Mouse (Mus musculus) heart, adult 2 months (tissue): ENCODE data around the gene Pdcd7. TPM values are rescaled to one million over a fixed set of nuclear protein-coding genes. Genes with fewer than 3 reads are reported as not detected.
A peak's percentile ranks its signal among the peaks of the same experiment; 100 is the strongest.

Experiments
- DNase-seq, 2 experiments: peaks; one replicate each; pipeline ENCODE4 v3.0.0; 2021
- H3K27ac ChIP-seq: fragments of 200-600 bp; 2 replicates; pipeline ENCODE4 v1.8.1; 2022
- H3K27me3 ChIP-seq: fragments of 200-500 bp; 2 replicates; pipeline ENCODE4 v1.6.1; 2012; ENCODE audit warnings: mild to moderate bottlenecking, low read length, inconsistent platforms, mixed read lengths; ENCODE audit not compliant: control insufficient read depth, insufficient read depth
- H3K36me3 ChIP-seq: fragments of 200-500 bp; 2 replicates; pipeline ENCODE4 v1.6.1; 2012; ENCODE audit warnings: low read length, inconsistent platforms; ENCODE audit not compliant: control insufficient read depth, insufficient read depth
- H3K4me1 ChIP-seq: fragments of 200-500 bp; 2 replicates; pipeline ENCODE4 v1.6.1; 2011; ENCODE audit warnings: low read length; ENCODE audit not compliant: control insufficient read depth, insufficient read depth
- H3K4me3 ChIP-seq: fragments of 200-600 bp; 2 replicates; pipeline ENCODE4 v1.8.1; 2022
- H3K79me2 ChIP-seq: fragments of 200-500 bp; replicated peaks from 2 replicates; pipeline ENCODE4 v1.6.1; 2012; ENCODE audit warnings: mild to moderate bottlenecking, inconsistent platforms, low read length, moderate library complexity, mixed read lengths; ENCODE audit not compliant: control insufficient read depth, insufficient read depth
- H3K9ac ChIP-seq: fragments of 200-500 bp; 2 replicates; pipeline ENCODE4 v1.6.1; 2012; ENCODE audit warnings: low read depth, mild to moderate bottlenecking, control low read depth, inconsistent platforms, low read length, mixed read lengths
- CTCF ChIP-seq: fragments of 200-600 bp; IDR thresholded peaks from 2 replicates; pipeline ENCODE4 v1.8.1; 2022; ENCODE audit warnings: antibody characterized with exemption, mild to moderate bottlenecking, moderate library complexity
- EP300 ChIP-seq: fragments of 200-500 bp; IDR thresholded peaks from 2 replicates; pipeline ENCODE4 v1.6.1; 2011; ENCODE audit warnings: low read depth, low read length, control low read depth; ENCODE audit not compliant: insufficient read depth
- POLR2A ChIP-seq: fragments of 200-500 bp; IDR thresholded peaks from 2 replicates; pipeline ENCODE4 v1.6.1; 2011; ENCODE audit warnings: mild to moderate bottlenecking, low read depth, low read length, control low read depth; ENCODE audit not compliant: insufficient read depth
- WGBS: fragments of 180-500 bp; shearing (Covaris S2); methylation state at CpG from one replicate; pipeline ENCODE4 v1.1.7; 2018; 5-methylcytosine and 5-hydroxymethylcytosine counted together
- intact Hi-C: fragments of 180-260 bp; cut with DNase I; formaldehyde crosslinking; loops from one replicate; pipeline ENCODE4 v1.15.1; 2025
- polyA plus RNA-seq: library from polyadenylated mRNA; depleted of rRNA; stranded (reverse); fragments of >200 nt; gene quantifications from 2 replicates; pipeline ENCODE4 v1.2.3, GENCODE M21; 2012; rRNA removed
- total RNA-seq, 2 experiments: library from RNA; stranded (reverse); gene quantifications; 2 replicates each; pipeline ENCODE4 v1.2.3; 2021

Gene Pdcd7
- total and polyA plus RNA-seq, 3 experiments = 6.6 to 13.9 (median 13.6) TPM

GRCm38 (mm10) chr9:65407327-65407726 lies 61.4 kb downstream of the Pdcd7 start:
- no peak for TF ChIP-seq EP300
- TF ChIP-seq POLR2A = no peak
- TF ChIP-seq CTCF = no peak
- no peaks in the 10 kb centered on the region for H3K27me3 ChIP-seq
- DNase-seq = no peak
- H3K27ac ChIP-seq = no peak overlapping the region
- intact Hi-C loops = no loop called here
- no peak overlapping the region for H3K4me3 ChIP-seq
- WGBS = 70% methylated on average over 5 of the region's 5 CpGs
- peaks cover 1% of the 10 kb centered on the region for H3K4me1 ChIP-seq
- H3K9ac ChIP-seq = no peak overlapping the region
- H3K36me3 ChIP-seq = no peaks in the 10 kb centered on the region
- no peaks in the 10 kb centered on the region for H3K79me2 ChIP-seq

GRCm38 (mm10) chr9:65407861-65408260 lies 62.0 kb downstream of the Pdcd7 start:
- Histone ChIP-seq H3K4me3 (no peak overlapping the region), H3K27me3 (no peaks in the 10 kb centered on the region), H3K9ac (no peak overlapping the region), H3K4me1 (peaks cover 1% of the 10 kb centered on the region), H3K79me2 (no peaks in the 10 kb centered on the region), H3K27ac (no peak overlapping the region), H3K36me3 (no peaks in the 10 kb centered on the region)
- TF ChIP-seq POLR2A = no peak
- TF ChIP-seq EP300 = no peak
- no peak for TF ChIP-seq CTCF
- DNase-seq = no peak
- intact Hi-C loops = no loop called here
- 73% methylated on average over 3 of the region's 3 CpGs for WGBS

GRCm38 (mm10) chr9:65408871-65409295 lies 63.0 kb downstream of the Pdcd7 start:
- H3K27ac ChIP-seq = peak overlapping the region; percentile 36; the same call in 1 of the 2 replicates
- peak; percentile 56 to 62 for DNase-seq
- intact Hi-C loops = no loop called here
- H3K4me1 ChIP-seq = peaks cover under 1% of the 10 kb centered on the region
- H3K36me3 ChIP-seq = no peaks in the 10 kb centered on the region
- no peaks in the 10 kb centered on the region for H3K27me3 ChIP-seq
- no peak overlapping the region for H3K4me3 ChIP-seq
- WGBS = 45% methylated on average over 5 of the region's 5 CpGs
- H3K79me2 ChIP-seq = no peaks in the 10 kb centered on the region
- TF ChIP-seq CTCF (no peak), EP300 (no peak), POLR2A (no peak)
- no peak overlapping the region for H3K9ac ChIP-seq

Other genes with a start within 250 kb of the Pdcd7 start
- 10 to 100 TPM; 10.2 to 12.4 TPM for gene Igdcc4, start 244.6 kb upstream of the Pdcd7 start, total RNA-seq
- 7.3 and 12.0 TPM in 2 replicates for gene Igdcc4, start 244.6 kb upstream of the Pdcd7 start, polyA plus RNA-seq
- under 1 TPM; 0.07 to 0.10 TPM for gene Igdcc3, start 204.9 kb upstream of the Pdcd7 start, total RNA-seq
- 0.12 and 0.16 TPM in 2 replicates for gene Igdcc3, start 204.9 kb upstream of the Pdcd7 start, polyA plus RNA-seq
- 1 to 10 TPM; 2.6 to 3.1 TPM for gene Parp16, start 150.8 kb upstream of the Pdcd7 start, total RNA-seq
- gene Parp16, start 150.8 kb upstream of the Pdcd7 start, polyA plus RNA-seq = 3.7 and 4.8 TPM in 2 replicates
- gene Cilp, start 80.9 kb upstream of the Pdcd7 start, total RNA-seq = 1 to 10 TPM; 3.0 to 4.8 TPM
- gene Cilp, start 80.9 kb upstream of the Pdcd7 start, polyA plus RNA-seq = 4.8 and 10.1 TPM in 2 replicates
- gene Clpx, start 51.8 kb upstream of the Pdcd7 start, total RNA-seq = 100 to 1,000 TPM in 1 of 2 experiments, 10 to 100 TPM in 1; 98.8 to 114 TPM
- 18.0 and 32.2 TPM in 2 replicates for gene Clpx, start 51.8 kb upstream of the Pdcd7 start, polyA plus RNA-seq
- under 1 TPM in 1 of 2 experiments, not detected in 1; 0.18 TPM for gene Ubap1l, start 14.9 kb downstream of the Pdcd7 start, total RNA-seq
- gene Ubap1l, start 14.9 kb downstream of the Pdcd7 start, polyA plus RNA-seq = 0.15 and 0.18 TPM in 2 replicates
- 1 to 10 TPM; 2.1 to 2.6 TPM for gene Kbtbd13, start 45.5 kb downstream of the Pdcd7 start, total RNA-seq
- gene Kbtbd13, start 45.5 kb downstream of the Pdcd7 start, polyA plus RNA-seq = 2.4 and 4.0 TPM in 2 replicates
- gene Rasl12, start 52.4 kb downstream of the Pdcd7 start, total RNA-seq = 1 to 10 TPM; 7.2 to 8.3 TPM
- 19.8 and 20.5 TPM in 2 replicates for gene Rasl12, start 52.4 kb downstream of the Pdcd7 start, polyA plus RNA-seq
- gene Slc51b, start 76.9 kb downstream of the Pdcd7 start, total RNA-seq = not detected
- gene Slc51b, start 76.9 kb downstream of the Pdcd7 start, polyA plus RNA-seq = not detected in 2 replicates
- 1 to 10 TPM; 5.8 to 6.2 TPM for gene Mtfmt, start 89.7 kb downstream of the Pdcd7 start, total RNA-seq
- gene Mtfmt, start 89.7 kb downstream of the Pdcd7 start, polyA plus RNA-seq = 5.3 and 9.3 TPM in 2 replicates
- gene Spg21, start 114.8 kb downstream of the Pdcd7 start, total RNA-seq = 10 to 100 TPM; 11.4 to 12.1 TPM
- 8.8 and 21.1 TPM in 2 replicates for gene Spg21, start 114.8 kb downstream of the Pdcd7 start, polyA plus RNA-seq
- gene Ankdd1a, start 174.1 kb downstream of the Pdcd7 start, total RNA-seq = not detected
- not detected in 2 replicates for gene Ankdd1a, start 174.1 kb downstream of the Pdcd7 start, polyA plus RNA-seq
- 10 to 100 TPM in 1 of 2 experiments, 1 to 10 TPM in 1; 9.9 to 11.1 TPM for gene Plekho2, start 233.9 kb downstream of the Pdcd7 start, total RNA-seq
- 16.5 and 18.8 TPM in 2 replicates for gene Plekho2, start 233.9 kb downstream of the Pdcd7 start, polyA plus RNA-seq
- gene Pif1, start 241.1 kb downstream of the Pdcd7 start, total RNA-seq = not detected
- gene Pif1, start 241.1 kb downstream of the Pdcd7 start, polyA plus RNA-seq = 0.18 and 0.23 TPM in 2 replicates